Mouse (Mus musculus) kidney, postnatal 0 days (tissue): ENCODE results near the gene Psmb3. TPM values are rescaled to one million over a fixed set of nuclear protein-coding genes. Genes with fewer than 3 reads are reported as not detected.

ENCODE experiments used
- ATAC-seq: fragments of 200-750 bp; cut with Nextera tagmentation; replicated peaks from 2 replicates; pipeline ENCODE4 v1.8.0; 2017; ENCODE audit warnings: low read depth, moderate number of reproducible peaks, moderate TSS enrichment, moderate library complexity; ENCODE audit not compliant: low FRiP score
- DNase-seq: peaks from one replicate; pipeline ENCODE4 v3.0.0-alpha.2; 2016; ENCODE audit warnings: low spot score
- H3K27ac ChIP-seq: fragments of 300-500 bp; sonication (generic); 2 replicates; pipeline ENCODE4 v1.5.1; 2014; ENCODE audit warnings: mild to moderate bottlenecking
- H3K27me3 ChIP-seq: fragments of 300-500 bp; sonication (generic); 2 replicates; pipeline ENCODE4 v1.6.1; 2014; ENCODE audit warnings: low read length, mixed read lengths; ENCODE audit not compliant: insufficient read depth
- H3K36me3 ChIP-seq: fragments of 300-500 bp; sonication (generic); 2 replicates; pipeline ENCODE4 v1.6.1; 2014; ENCODE audit warnings: low read length, mixed read lengths; ENCODE audit not compliant: insufficient read depth
- H3K4me1 ChIP-seq: fragments of 300-500 bp; sonication (generic); replicated peaks from 2 replicates; pipeline ENCODE4 v1.6.1; 2014; ENCODE audit warnings: antibody characterized with exemption, low read length, mixed read lengths; ENCODE audit not compliant: insufficient read depth
- H3K4me2 ChIP-seq: fragments of 300-500 bp; sonication (generic); 2 replicates; pipeline ENCODE4 v1.6.1; 2014; ENCODE audit warnings: mild to moderate bottlenecking, low read length, moderate library complexity, mixed read lengths
- H3K4me3 ChIP-seq: fragments of 300-500 bp; sonication (generic); replicated peaks from 2 replicates; pipeline ENCODE4 v1.5.1; 2014; ENCODE audit warnings: low read depth, low read length
- H3K9ac ChIP-seq: fragments of 300-500 bp; sonication (generic); 2 replicates; pipeline ENCODE4 v1.6.1; 2014; ENCODE audit warnings: low read depth, low read length
- H3K9me3 ChIP-seq: fragments of 300-500 bp; sonication (generic); replicated peaks from 2 replicates; pipeline ENCODE4 v1.6.1; 2016; ENCODE audit warnings: low read length, inconsistent platforms, mixed read lengths
- CTCF ChIP-seq: IDR thresholded peaks from 2 replicates; pipeline ENCODE4 v1.5.1; 2016; ENCODE audit warnings: antibody characterized with exemption, low read depth, mild to moderate bottlenecking, moderate library complexity
- WGBS: fragments of 180-500 bp; shearing (Covaris S2); extraction: QIAGEN DNeasy Blood & Tissue Kit; methylation state at CpG from one replicate; pipeline ENCODE4 v1.1.7; 2014; 5-methylcytosine and 5-hydroxymethylcytosine counted together
- polyA plus RNA-seq: library from polyadenylated mRNA; unstranded; fragments of >200 nt; fragmentation: Nextera tagmentation; extraction: Ambion mirVana; gene quantifications from 2 replicates; pipeline ENCODE4 v1.2.1, GENCODE M21; 2015

Gene Psmb3
- polyA plus RNA-seq, 1 experiment from 2014 or later, result 541 TPM

DNA sequence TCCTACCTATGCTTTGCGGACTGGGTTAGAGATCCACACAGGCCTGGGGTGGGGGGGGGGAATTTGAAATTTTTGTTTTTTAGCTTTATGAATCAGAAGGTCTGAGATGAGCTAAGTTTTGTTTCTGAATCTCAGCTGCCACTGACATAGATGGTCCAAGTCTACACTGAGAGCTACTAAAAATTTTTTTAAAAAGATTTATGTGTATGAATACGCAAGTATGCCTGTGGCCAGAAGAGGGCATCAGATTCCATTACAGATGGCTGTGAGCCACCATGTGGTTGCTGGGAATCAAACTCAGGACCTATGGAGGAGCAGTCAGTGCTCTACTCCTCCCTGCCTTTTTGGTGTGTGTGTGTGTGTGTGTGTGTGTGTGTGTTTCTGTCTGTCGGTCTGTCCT, 11.2 kb downstream of the Psmb3 start:
- WGBS, result 98% methylated on average over 3 of the region's 3 CpGs
- no peaks in the 10 kb centered on the region for H3K4me1 ChIP-seq
- H3K9me3 ChIP-seq, result no peaks in the 10 kb centered on the region
- no peak overlapping the region for H3K4me2 ChIP-seq
- H3K9ac ChIP-seq, result no peak overlapping the region
- peak; percentile 40 for TF ChIP-seq CTCF
- H3K4me3 ChIP-seq, result no peak overlapping the region
- peaks cover 26% of the 10 kb centered on the region; the same call in 1 of the 2 replicates for H3K36me3 ChIP-seq
- no peak overlapping the region for H3K27ac ChIP-seq
- DNase-seq (no peak), ATAC-seq (no peak)
- no peaks in the 10 kb centered on the region for H3K27me3 ChIP-seq

DNA sequence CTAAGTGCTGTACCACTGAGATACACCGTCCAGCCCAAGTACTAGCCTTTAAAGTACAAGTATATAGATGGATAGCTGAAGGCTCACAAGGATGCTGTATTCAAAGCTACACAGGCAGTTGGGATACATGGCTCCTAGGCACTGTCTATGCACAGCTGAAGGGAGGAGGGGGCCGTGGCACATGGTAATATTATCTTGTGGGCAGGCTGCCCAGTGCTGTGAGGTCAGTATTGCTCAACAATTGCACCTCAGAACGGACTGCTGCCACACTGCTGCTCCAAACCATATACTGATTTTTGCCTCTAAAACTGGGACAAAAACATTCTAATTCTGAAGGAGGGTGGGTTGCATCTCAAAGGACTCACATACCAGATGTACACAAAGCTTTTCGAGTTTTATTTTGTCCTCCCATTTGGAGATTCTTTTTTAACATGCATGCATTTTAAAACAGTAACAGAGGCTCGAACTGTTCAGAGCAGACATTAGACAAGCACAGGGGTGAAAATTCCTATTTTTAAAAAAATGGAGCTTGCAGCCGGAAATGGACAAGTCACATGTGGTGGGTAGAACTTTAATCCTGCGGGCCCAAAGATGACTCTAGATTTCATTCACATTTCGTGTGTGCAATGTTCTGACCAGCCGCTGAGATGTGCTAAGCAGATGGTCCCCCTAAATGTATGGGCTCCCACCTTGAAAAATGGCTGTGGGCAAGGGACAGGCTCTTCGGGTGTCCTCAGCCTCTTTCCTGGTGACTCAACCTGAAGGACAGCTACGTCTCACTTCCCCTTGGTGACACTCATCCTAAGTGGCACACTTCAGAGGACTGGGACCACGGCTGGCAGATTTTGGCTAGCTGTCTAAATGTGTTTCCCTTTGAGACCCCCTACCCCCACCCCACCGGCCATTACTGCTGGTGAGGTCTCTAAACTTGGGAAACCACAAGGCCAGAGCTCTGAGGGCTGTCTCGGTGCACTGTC, 11.9 kb downstream of the Psmb3 start:
- no peaks in the 10 kb centered on the region for H3K4me1 ChIP-seq
- no peaks in the 10 kb centered on the region for H3K9me3 ChIP-seq
- no peaks in the 10 kb centered on the region for H3K27me3 ChIP-seq
- H3K4me3 ChIP-seq, result no peak overlapping the region
- no peak overlapping the region for H3K27ac ChIP-seq
- peaks cover 33% of the 10 kb centered on the region; the same call in 1 of the 2 replicates for H3K36me3 ChIP-seq
- H3K4me2 ChIP-seq, result no peak overlapping the region
- no peak for ATAC-seq
- no peak for DNase-seq
- no peak overlapping the region for H3K9ac ChIP-seq
- WGBS, result 90% methylated on average over 14 of the region's 14 CpGs
- TF ChIP-seq CTCF, result no peak

DNA sequence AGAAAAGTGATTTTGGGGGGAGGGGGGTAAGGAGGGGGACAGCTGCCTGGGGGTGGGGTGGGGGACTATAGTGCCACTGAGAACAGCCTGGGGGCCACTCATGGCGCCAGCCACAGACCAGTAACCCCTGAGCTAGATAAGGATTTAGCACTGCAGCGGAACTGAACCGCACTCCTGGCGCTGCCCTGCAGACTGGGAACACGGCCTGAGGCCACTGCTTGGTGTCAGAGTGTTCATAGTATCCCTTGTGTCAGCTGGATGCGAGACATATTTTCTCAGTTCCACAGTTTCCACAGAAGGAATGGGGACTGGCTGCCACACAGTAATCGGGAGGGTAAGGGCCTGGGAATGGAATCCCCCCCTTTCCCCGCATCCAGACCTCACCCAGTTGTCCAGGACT, 12.8 kb downstream of the Psmb3 start:
- 87% methylated on average over 8 of the region's 8 CpGs for WGBS
- no peak for TF ChIP-seq CTCF
- Histone ChIP-seq H3K9me3 (no peaks in the 10 kb centered on the region), H3K4me1 (no peaks in the 10 kb centered on the region), H3K4me2 (no peak overlapping the region), H3K9ac (no peak overlapping the region), H3K27me3 (no peaks in the 10 kb centered on the region), H3K4me3 (no peak overlapping the region), H3K36me3 (peaks cover 34% of the 10 kb centered on the region), H3K27ac (no peak overlapping the region)
- DNase-seq (no peak), ATAC-seq (no peak)

DNA sequence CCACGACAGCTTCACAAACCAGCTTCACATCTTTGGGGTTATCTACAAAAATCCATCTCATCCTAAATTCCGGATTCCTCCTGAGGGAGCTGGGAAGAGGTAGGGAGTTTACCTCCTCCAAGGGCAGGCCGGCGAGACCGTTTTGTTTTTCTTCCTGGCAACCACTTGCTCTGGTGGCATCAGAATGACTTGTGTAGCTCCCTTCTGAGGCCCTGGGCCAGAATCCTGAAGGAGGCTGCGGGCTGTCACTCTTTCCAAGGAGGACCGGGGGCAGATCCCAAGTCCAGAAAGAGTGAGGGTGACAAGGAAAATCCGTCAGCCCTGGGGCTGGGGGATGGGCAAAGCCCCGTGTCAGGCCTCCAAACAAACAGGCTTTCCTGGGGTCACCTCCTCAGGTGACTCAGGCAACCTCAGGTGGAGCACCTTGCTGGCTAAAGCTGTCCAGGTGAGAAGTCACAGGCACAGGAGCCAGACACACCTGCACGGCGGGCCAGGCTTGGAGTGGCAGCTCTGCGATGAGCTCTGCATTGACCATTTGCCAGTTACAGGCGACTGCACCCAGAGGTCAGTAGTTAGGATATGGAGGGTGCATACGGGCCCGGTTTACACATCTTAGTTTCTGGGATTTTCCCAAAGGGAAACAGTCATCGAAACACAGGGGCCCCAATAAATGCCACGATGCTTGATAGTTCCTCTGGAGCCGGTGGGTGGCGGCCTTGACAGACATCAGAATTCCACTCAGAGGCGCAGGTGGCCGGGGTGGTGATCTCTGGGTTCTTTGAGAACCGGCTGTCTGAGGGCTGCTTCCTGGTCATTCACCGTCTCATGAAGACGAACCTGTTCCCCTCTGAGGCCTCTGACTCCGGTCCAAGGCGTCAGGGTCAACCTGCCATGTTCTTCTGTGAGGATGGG, 14.4 kb downstream of the Psmb3 start:
- ATAC-seq, result no peak
- no peak overlapping the region for H3K9ac ChIP-seq
- H3K4me3 ChIP-seq, result no peak overlapping the region
- H3K27me3 ChIP-seq, result no peaks in the 10 kb centered on the region
- no peak overlapping the region for H3K27ac ChIP-seq
- H3K4me1 ChIP-seq, result no peaks in the 10 kb centered on the region
- no peak for DNase-seq
- WGBS, result 78% methylated on average over 26 of the region's 26 CpGs
- no peak for TF ChIP-seq CTCF
- H3K4me2 ChIP-seq, result no peak overlapping the region
- H3K36me3 ChIP-seq, result peaks cover 48% of the 10 kb centered on the region
- H3K9me3 ChIP-seq, result no peaks in the 10 kb centered on the region

DNA sequence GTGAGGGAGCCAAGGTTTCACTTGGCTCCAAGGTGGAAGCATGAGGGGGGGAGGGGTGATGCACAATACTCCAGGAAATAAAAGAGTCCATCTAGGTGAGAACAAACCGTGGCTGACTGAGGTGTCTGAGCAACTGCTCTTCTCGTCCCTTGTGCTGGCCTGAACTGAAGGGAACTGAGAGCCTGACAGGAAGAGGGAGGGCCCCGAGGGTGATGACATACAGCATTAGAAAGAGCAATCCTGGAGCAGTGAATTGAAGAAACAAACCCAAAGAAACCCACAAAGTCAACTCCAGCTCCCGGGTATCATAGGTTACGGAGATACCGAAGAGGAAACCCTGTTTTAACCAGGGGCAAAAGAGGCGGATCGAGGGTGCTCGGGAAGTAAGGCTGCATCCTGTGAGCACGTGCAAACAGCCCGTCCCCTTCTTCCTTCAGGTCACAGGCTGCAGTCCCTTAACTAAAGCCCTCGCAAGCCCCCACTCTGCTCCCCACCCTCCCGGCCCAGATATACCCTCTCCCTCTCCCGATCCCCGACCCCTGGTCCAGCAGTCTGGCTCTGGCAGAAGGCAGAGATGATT, 15.2 kb downstream of the Psmb3 start:
- Histone ChIP-seq H3K36me3 (peaks cover 45% of the 10 kb centered on the region), H3K27me3 (no peaks in the 10 kb centered on the region), H3K4me1 (no peaks in the 10 kb centered on the region), H3K4me3 (no peak overlapping the region), H3K4me2 (no peak overlapping the region), H3K27ac (no peak overlapping the region), H3K9ac (no peak overlapping the region), H3K9me3 (no peaks in the 10 kb centered on the region)
- ATAC-seq (no peak), DNase-seq (no peak)
- 68% methylated on average over 15 of the region's 15 CpGs for WGBS
- TF ChIP-seq CTCF, result no peak

DNA sequence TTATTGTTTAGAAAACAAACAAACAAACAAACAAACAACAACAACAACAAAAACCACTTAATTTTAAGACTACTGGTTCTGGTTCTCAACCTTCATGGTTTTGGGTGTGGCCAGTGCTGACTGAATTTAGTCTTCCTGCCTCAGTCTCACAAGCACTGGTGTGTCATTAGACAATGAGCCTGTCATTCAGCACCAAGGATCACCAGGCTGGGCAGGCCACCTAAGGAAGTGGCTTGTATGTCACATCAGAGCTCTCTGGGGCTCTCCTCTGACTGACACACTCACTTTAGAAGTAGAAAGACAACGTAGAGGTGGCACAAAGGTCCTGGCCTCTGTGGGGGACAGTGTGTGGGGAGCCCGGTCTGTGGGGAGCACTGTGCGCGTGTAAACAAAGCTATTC, 15.8 kb downstream of the Psmb3 start:
- Histone ChIP-seq H3K27me3 (no peaks in the 10 kb centered on the region), H3K9ac (no peak overlapping the region), H3K27ac (no peak overlapping the region), H3K4me3 (no peak overlapping the region), H3K4me2 (no peak overlapping the region), H3K36me3 (peaks cover 39% of the 10 kb centered on the region), H3K4me1 (no peaks in the 10 kb centered on the region), H3K9me3 (no peaks in the 10 kb centered on the region)
- no peak for ATAC-seq
- no peak for TF ChIP-seq CTCF
- DNase-seq, result no peak
- WGBS, result 86% methylated on average over 4 of the region's 4 CpGs
